Mouse (Mus musculus): Measurements from ENCODE around the gene March6.

The March6 gene

DNA sequence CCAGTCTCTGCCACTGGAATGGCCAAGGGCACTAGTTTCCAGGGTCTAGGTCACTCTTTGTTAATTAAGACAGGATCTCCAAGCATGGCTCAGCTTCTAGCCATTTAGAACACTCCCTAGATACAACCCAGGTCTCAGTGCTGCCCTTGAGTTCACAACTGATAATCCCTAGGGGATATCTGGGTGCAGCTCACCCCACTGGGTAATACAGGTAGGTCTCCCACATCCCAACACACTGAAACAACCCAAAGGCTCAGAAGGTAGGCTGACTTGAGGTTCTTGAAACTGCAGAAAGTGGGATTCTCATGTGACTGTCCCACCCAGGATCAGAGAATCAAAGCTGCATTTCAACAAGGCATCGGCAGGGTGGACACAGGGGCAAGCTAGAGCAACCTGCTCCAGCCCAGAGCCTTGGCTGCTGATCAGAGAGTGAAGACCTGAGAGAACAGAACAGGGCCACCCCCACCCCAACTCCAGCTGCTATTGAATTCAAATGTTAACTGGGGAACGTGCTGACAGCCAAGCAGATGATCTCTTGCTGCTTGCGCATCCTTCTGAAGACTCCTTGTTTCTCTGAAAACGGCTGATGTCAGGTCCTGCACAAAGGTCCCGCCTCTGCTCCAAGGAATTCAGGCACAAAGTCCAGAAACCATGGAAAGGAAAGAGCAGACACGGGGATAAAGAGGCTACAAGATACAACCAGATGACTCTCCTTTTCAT is 116.5 kb downstream of the March6 start:
- DNase-seq (ENCODE audit: low spot score) = no peak

GRCm38 (mm10) chr15:31413662-31414061 is 117.2 kb downstream of the March6 start:
- no peak for DNase-seq (ENCODE audit: low spot score)

- DNase-seq (ENCODE audit: low spot score) = no peak
Measured at GRCm38 (mm10) chr15:31412933-31413332, 117.9 kb downstream of the March6 start.

GRCm38 (mm10) chr15:31412436-31412835 is 118.4 kb downstream of the March6 start:
- DNase-seq (ENCODE audit: low spot score) = no peak

- no peak for DNase-seq (ENCODE audit: low spot score)
Measured at GRCm38 (mm10) chr15:31407490-31407889, 123.4 kb downstream of the March6 start.

- DNase-seq (ENCODE audit: low spot score) = no peak
Measured at GRCm38 (mm10) chr15:31406881-31407280, 124.0 kb downstream of the March6 start.
